Mouse (Mus musculus): ENCODE data around the gene Pam.

Gene Pam

GRCm38 (mm10) chr1:98095246-98095990 lies at the start of gene Pam:
Gene Pam, minus strand, starts transcription at chr1:98095646.
- peak; percentile 88 for DNase-seq

DNA sequence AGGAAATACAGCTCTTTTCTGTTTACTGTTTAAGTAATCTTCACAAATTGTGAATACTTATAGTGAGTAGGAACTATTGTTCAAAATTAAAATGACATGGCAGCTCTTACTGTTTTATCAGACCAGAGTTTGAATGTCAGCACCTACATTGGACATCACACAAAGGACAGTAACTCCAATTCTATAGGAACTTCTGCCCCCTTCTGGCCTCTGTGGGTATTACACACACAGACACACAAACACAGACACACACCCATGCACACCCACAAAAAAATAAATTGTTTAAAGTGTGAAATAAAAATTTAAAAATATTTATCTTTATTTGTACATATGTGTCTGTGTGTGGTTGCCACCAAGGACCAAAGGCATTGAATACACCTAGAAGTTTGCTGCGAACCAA lies 49.4 kb upstream of the Pam start:
- peak; percentile 28 for DNase-seq

GRCm38 (mm10) chr1:98131244-98131643 lies 35.8 kb upstream of the Pam start:
- DNase-seq = no peak

- DNase-seq = peak; percentile 58
Measured at GRCm38 (mm10) chr1:98129561-98130347, 34.3 kb upstream of the Pam start.

GRCm38 (mm10) chr1:98129111-98129510 lies 33.7 kb upstream of the Pam start:
- DNase-seq = peak; percentile 87

GRCm38 (mm10) chr1:98128338-98129096 lies 33.1 kb upstream of the Pam start:
- peak; percentile 53 for DNase-seq

- no peak for DNase-seq
Measured at GRCm38 (mm10) chr1:98126268-98126667, 30.8 kb upstream of the Pam start.

DNA sequence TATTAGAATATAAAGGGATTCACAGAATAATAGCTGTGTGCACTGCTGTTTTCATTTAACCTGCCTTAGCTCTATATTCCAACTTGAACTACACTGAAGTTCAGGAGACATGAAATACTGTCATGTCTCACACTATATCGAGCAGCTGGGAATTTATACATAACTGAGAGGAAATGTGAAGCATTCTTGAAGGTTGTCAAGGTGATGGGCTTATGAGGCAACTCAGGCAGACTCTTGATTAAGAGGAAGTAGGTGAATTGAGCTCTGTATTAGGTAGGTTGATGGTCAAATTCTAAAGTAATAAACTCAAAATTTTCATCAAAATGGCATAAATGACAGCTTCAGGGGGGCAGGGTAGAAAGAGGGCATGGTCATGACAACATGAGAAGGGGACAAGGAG lies 29.3 kb upstream of the Pam start:
- no peak for DNase-seq

DNA sequence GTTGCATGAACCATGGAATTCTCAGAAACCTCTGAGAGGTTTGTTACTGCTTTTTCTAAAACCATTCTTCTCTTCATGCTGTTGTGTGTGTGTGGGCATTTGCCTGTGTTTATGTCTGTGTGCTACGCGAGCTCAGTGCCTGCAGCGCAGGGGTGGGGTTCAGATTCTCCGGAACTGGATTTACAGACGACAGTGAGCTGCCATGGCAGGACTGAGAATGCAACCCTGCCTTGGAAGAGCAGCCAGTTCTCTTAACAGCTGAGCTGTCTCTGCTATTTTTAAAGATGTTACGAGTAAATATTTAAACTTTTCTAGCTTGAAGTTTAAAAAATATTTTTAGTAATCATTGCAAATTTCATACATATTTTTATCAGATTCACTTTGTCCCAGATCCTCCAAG lies 24.1 kb upstream of the Pam start:
- DNase-seq = peak; percentile 19

GRCm38 (mm10) chr1:98107599-98107998 lies 12.2 kb upstream of the Pam start:
- no peak for DNase-seq

DNA sequence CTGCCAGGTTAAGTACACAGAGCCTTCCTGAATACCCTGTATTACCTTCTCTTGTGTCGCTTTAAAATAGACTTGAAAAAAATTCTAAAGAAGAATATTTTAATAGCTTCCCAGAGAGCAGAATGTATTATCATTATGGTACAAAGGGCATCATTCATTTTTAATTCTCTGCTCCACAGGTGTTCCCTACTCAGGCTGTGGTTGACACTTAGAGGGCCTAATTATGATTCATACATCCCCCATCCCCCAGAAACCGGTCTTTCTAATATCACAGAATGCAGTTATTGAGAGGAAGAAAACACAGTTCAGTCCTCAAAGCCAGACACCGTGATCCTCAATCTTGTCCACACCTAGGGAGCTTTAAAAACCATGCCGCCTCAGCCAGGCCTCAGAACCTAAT lies 4.0 kb upstream of the Pam start:
- DNase-seq = no peak

GRCm38 (mm10) chr1:98097957-98098729 lies 2.7 kb upstream of the Pam start:
- no peak for DNase-seq

DNA sequence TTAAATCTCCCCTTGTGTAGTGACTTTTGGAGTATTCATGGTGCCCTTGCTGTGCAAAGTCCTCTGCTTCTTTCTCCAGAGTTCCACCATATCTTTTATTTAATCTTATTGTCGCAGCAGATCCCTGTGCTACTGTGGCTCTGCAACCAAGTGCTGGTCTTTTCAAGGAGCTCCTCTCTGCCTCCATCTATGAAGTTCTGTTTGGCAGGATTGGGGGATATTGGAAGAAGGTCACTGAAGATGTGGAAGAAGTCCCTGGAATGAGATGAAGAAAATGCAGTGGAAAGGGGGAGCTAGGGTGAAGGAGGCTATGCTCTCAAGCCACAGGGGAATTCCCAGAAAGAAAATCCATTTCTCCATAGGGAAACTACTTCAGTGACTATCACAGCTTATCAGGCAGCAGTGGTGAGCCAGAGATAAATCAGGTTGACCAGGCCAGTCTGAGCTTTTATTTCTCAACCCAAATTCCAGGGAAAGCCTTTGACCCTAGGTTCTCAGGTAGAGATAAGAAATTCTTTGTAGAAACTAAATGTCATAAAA lies 1.0 kb upstream of the Pam start:
- no peak for DNase-seq

GRCm38 (mm10) chr1:98095991-98096330 lies 515 bp upstream of the Pam start:
- DNase-seq = no peak

GRCm38 (mm10) chr1:98094811-98095245 lies 618 bp downstream of the Pam start:
- peak; percentile 31 for DNase-seq

- no peak for DNase-seq
Measured at GRCm38 (mm10) chr1:98089336-98089975, 6.0 kb downstream of the Pam start.

DNA sequence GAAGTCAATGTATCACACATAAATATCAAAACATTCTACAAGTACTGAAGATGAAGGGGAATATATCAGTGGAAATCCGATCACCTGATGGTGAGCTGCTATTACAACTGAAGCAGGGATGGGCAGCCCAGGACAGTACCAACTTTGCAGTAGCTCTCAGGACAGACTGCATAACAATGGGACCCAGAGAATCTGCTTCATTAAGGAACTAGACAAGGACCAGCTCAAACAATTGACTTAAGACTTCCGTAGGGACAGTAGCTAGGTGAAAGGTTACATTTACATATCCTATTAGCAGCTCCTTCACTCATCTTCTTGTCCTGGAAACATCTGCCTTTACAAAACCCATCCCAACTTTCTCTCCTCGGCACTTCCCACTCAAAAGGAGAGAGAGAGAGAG lies 9.0 kb downstream of the Pam start:
- DNase-seq = no peak

DNA sequence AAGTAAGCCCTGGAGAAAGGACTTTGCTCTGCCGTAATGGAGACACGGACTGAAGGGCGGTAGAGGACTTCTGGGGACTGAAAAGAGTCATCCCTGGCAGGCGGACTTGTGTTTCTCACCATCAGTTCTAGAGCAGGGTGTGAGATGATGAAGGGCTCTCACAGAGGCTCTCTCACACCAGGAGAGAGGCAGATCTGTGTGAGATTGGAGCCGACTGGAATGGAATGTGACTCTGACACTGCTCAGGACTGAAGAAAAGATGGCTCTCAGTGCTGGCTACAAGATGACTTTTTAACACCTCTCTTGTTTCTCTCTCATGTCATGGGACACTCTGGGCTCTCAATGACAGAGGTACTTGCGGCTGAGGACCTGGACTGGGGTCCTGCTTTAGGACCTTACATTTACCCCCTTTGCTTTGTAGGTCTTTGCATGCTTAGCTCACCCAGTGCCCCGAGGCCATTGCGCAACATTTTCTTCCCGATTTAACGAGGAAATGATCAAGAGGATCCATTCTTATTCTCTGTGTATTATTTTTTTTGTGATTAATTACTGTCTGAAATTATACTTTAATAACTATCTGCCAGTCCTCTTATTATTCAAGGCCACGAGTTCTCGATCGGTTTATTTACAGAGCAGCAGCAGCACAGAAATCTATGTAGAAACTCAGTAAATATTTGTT lies 10.7 kb downstream of the Pam start:
- no peak for DNase-seq

DNA sequence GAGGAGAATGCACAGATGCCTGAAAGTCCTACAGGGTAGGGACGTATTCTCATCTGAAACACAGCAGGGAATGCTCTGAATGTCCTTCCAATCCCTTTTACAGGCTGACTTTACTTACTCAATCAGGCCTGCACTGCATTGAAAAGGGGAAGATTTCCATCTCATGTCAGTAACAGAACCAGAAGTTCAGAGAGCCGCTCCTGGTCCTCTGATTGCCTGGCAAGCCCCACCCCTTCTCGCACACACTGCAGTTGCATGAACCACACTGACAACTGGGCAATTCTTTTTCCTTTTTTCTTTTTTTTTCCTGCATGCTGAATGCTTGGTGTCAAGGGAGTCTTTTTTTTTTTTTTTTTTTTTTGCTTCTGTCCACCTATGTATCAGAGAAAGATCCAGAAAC lies 11.9 kb downstream of the Pam start:
- DNase-seq = no peak

DNA sequence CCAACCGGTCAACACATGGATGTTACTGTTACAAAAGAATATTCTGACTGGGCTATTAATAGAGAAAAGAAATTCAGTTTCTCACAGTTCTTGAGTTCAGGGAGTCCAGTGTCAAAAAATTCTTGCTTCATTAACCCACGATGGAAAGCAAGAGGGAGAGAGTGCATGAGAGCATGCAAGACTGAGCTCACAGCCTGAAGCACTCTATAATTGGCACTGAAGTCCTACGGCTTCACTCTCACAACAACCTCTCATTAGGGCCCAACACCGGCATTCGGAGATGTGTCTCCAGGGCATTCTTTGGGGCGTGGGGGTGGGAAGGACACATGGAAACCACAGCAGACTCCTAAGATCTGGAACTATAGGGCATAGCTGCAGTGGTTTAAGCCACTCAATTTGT lies 12.5 kb downstream of the Pam start:
- DNase-seq = no peak

- no peak for DNase-seq
Measured at GRCm38 (mm10) chr1:98080431-98080830, 15.0 kb downstream of the Pam start.
